Mouse (Mus musculus) lung, adult 2 months (tissue): ENCODE results near the gene Stat5a. TPM values are rescaled to one million over a fixed set of nuclear protein-coding genes. Genes with fewer than 3 reads are reported as not detected.

Experiments
- DNase-seq: peaks from one replicate; pipeline ENCODE4 v3.0.0; 2022
- H3K4me1 ChIP-seq: fragments of 200-500 bp; 2 replicates; pipeline ENCODE4 v1.6.1; 2011; ENCODE audit warnings: low read length; ENCODE audit not compliant: control insufficient read depth, insufficient read depth
- H3K4me3 ChIP-seq: fragments of 200-500 bp; replicated peaks from 2 replicates; pipeline ENCODE3; 2011; ENCODE audit warnings: low read depth, mild to moderate bottlenecking, control low read depth, low read length; ENCODE audit errors: extremely low read depth
- CTCF ChIP-seq: fragments of 200-500 bp; IDR thresholded peaks from 2 replicates; pipeline ENCODE4 v1.5.1; 2011; ENCODE audit warnings: mild to moderate bottlenecking, low read length, control low read depth; ENCODE audit not compliant: insufficient read depth
- POLR2A ChIP-seq: fragments of 200-500 bp; IDR thresholded peaks from 2 replicates; pipeline ENCODE4 v1.6.1; 2011; ENCODE audit warnings: low read depth, mild to moderate bottlenecking, control low read depth, low read length, borderline replicate concordance; ENCODE audit errors: extremely low read depth
- WGBS: fragments of 180-500 bp; shearing (Covaris S2); methylation state at CpG from one replicate; pipeline ENCODE4 v1.1.7; 2018; 5-methylcytosine and 5-hydroxymethylcytosine counted together
- polyA plus RNA-seq: library from polyadenylated mRNA; depleted of rRNA; stranded (reverse); fragments of >200 nt; gene quantifications from 2 replicates; pipeline ENCODE4 v1.2.3, GENCODE M21; 2012

Stat5a gene
- polyA plus RNA-seq, 1 experiment: 19.0 TPM

DNA sequence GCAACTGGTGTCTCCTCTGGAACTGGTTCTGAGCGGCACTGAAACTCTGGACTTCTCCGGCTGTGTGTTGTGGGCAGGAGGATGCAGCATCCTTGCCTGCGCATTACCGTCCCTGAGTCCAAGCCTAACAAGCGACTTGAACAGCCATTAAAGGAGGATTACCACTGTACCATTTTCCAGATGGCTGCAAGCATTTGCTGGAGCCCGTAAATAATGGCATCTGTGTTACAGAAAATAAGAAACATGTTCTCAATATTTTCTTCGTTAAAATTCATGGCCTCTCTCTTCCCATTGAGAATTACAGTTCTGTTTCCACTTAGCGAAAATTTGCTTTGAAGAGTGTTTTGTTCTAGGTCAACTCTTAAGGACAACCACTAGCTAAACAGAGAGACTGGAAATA is 39.1 kb upstream of the Stat5a start:
- no peak for TF ChIP-seq POLR2A
- TF ChIP-seq CTCF: no peak
- H3K4me3 ChIP-seq: no peak overlapping the region
- peaks cover 13% of the 10 kb centered on the region; the same call in 1 of the 2 replicates for H3K4me1 ChIP-seq
- no peak for DNase-seq
- WGBS: 85% methylated on average over 8 of the region's 8 CpGs

DNA sequence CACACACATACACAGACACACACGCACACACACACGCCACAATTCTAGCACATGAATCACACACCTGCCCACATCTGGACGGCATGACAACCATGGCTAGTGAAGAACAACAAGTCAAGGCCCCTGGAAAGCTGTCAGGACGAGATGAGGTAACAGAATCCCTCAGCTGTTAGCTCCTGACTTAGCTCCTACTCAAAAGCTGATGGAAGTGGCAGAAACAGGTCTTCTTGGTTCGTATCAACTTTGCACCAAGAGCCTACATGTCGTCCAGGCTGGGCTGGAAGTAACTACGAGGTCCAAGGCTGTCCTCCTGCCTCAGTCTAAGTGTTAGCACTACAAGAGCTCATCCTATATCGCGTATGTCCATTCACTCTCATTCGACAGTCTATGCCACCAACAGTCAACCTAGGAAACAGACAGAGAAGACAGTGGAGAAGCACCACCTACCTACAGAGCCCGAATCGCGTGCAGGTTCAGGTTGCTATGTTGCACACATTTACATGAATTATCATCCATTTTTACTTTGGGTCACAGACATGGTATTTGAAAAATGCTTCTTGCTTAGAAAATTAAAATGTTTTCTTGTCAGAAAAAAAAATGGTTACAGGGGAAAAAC is 37.4 kb upstream of the Stat5a start:
- Histone ChIP-seq H3K4me3 (peak overlapping the region; percentile 31), H3K4me1 (peaks cover 8% of the 10 kb centered on the region; the same call in 1 of the 2 replicates)
- 78% methylated on average over 13 of the region's 13 CpGs for WGBS
- no peak for DNase-seq
- TF ChIP-seq POLR2A (no peak), CTCF (no peak)

DNA sequence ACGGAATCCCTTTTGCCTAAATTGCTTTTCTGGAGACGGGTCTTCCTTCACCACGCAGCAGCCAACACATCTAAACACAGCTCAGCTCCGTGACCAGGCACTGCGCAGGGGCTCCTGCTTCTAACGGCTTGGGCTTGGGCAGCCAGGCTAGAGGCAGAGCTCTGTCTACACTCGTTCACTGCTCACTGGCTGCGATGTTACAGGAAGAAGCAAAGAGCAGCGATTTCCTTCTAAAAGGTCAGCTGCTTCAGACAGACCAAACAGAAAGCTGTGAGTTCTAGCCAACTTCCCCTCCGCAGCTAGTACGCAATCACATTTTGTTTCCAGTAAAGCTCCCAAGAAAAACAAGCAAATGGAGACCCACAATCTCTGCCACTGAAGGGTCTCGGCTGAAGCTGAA is 36.8 kb upstream of the Stat5a start:
- Histone ChIP-seq H3K4me3 (peak overlapping the region; percentile 61), H3K4me1 (peaks cover 11% of the 10 kb centered on the region; the same call in 1 of the 2 replicates)
- TF ChIP-seq CTCF: no peak
- peak; percentile 81; the same call in 1 of the 2 replicates for TF ChIP-seq POLR2A
- 14% methylated on average over 12 of the region's 12 CpGs for WGBS
- no peak for DNase-seq

DNA sequence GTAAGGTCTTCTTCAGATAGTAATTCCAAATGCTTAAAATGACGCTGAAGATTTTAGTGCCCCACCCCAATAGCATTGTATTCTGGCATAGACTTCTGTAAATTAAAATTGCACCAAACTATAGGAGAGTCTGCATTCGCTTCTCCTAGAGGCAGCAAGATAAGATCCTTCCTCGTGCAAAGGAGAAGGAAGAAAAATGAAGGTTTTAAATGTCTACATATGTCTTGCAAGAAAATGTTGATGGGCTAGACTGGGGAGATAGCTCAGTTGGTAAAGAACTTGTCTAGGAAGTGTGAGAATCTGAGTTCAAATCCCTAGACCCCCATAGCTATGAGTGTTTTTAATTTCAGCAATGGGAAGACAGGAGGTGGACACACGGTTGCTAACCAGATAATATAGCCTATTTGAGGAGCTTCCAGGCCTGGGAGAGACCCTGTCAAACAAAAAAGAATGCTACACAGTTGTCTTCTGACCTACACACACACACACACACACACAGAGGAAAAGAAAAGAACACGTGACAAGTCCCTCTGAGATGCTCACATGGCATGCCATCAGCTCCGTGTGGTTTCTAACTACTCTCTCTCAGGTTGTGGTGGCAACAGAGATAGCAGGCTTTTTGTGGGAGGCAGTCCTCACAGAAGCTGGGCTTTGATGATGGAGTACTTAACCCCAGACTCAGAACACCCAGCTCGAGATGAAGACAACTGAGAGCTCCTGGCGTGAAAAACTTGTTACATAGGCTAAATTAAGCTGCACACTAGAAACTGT is 35.4 kb upstream of the Stat5a start:
- Histone ChIP-seq H3K4me3 (no peak overlapping the region), H3K4me1 (peaks cover 13% of the 10 kb centered on the region)
- TF ChIP-seq CTCF: no peak
- no peak for TF ChIP-seq POLR2A
- 61% methylated on average over 8 of the region's 8 CpGs for WGBS
- no peak for DNase-seq

DNA sequence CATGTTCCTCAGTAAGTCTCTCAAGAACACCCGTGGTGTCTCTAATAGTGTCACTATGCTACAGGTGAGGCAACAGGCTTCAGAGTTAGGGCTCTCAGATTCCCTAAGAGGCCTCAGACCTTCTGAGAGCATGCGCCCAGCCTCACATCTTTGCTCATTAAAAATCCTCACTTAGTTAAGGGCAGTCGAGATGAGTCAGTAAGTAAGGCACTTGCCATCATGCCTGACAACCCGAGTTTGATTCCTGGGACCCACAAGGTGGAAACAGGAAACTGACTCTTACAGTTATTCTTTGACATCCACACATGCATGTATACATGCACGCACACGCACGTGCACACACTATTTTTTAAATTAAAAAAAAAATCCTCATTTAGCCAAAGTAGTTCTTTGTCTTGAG is 34.7 kb upstream of the Stat5a start:
- TF ChIP-seq POLR2A: no peak
- no peak for TF ChIP-seq CTCF
- Histone ChIP-seq H3K4me3 (no peak overlapping the region), H3K4me1 (peaks cover 15% of the 10 kb centered on the region)
- no peak for DNase-seq
- WGBS: 73% methylated on average over 7 of the region's 7 CpGs

DNA sequence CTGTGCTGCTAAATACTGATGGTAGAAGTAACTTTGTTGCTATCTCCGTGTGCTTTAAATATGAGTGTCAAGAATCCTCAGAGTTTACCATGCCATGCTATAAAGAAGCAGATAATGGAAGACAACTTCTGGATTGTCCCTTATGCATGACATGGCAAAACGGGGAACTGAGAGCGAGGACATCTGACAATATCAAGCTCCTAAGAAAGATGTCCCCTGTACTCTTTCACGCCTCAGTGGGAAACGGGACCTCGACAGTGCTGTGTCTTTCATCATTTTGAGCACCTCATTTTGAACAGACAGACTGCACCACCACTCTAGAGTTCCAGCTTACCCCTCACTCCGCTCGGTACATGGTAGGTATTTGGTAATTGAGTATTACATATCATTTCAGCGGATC is 33.7 kb upstream of the Stat5a start:
- Histone ChIP-seq H3K4me1 (peaks cover 15% of the 10 kb centered on the region), H3K4me3 (no peak overlapping the region)
- 79% methylated on average over 9 of the region's 9 CpGs for WGBS
- TF ChIP-seq POLR2A (no peak), CTCF (no peak)
- no peak for DNase-seq

DNA sequence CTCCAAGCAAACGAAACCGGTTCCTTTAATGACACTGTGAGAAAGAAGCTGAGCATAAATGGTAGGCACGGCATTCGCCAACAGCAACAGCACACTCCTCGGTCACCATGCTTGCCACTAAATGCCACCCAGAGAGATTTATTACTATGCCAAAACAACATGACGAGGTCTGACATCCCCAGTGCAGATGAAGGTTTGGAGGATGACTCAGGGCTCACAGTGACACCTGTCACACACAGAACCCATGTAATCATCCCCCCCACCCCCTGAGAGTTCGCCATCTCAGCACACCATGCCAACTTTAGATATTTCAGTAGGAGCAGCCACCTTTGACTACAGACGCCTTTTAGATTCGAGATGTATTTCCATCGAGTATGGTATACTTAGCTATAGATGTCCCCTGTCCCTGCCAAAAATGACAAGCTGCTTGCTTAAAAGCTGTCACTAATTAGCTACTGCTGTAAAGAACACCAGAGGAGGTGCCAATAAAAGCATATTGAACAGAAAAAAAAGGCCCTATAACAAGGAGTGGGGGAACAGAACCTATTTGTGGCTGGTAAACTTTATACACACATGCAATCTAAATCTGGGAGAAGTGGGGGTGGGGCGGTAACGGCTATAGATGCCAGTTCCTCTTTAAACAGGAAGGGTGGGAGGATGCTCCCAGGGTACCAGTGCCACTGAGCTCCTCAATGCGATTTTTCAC is 32.8 kb upstream of the Stat5a start:
- TF ChIP-seq CTCF: no peak
- no peak for TF ChIP-seq POLR2A
- no peak overlapping the region for H3K4me3 ChIP-seq
- peaks cover 15% of the 10 kb centered on the region for H3K4me1 ChIP-seq
- no peak for DNase-seq
- 66% methylated on average over 13 of the region's 13 CpGs for WGBS

DNA sequence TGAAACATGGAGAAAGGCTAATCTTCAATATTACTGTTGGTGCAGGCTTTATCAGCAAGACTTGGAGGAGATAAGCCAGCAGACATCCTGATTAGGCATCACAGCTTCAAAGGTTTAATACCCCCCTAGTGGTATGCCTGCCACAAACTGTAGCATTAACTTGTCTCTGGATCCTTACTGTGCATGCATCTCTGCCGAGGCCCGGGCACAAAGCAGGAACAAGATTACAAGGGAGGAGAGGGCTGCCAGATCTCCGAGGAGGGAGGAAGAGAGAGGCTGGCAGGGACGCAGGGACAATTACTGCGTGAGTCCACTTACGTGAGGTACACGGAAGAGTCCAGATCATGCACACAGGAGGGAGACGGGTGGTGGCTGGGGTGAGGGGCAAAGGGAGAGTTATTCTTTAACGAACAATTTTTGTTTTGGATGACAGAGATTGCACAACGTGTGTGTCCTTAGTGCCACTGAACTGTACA is 30.4 kb upstream of the Stat5a start:
- H3K4me3 ChIP-seq: no peak overlapping the region
- WGBS: 23% methylated on average over 10 of the region's 10 CpGs
- TF ChIP-seq POLR2A: no peak
- DNase-seq: no peak
- peaks cover 13% of the 10 kb centered on the region for H3K4me1 ChIP-seq

DNA sequence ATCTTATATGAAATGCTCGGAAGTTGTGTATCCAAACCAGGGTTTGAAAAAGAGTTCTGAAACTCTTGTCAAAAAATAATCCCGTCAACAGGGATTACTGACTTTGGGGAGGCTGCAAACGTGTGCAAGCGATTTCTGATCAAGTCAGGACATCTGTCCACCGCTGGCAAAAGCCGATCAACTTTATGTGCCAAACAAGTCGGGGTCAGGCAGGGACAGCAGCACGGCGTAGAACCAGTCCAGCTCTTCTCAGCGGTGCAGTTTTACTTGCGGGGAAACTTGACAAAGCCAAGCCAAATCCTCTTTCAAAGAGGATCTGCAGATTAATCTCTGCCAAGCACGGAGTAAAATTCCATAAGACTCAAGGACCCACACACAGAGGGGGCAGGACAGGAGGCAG is 29.5 kb upstream of the Stat5a start:
- WGBS: 67% methylated on average over 12 of the region's 12 CpGs
- Histone ChIP-seq H3K4me3 (no peak overlapping the region), H3K4me1 (peaks cover 13% of the 10 kb centered on the region)
- DNase-seq: no peak
- TF ChIP-seq CTCF (no peak), POLR2A (no peak)
